Mouse (Mus musculus) spleen, postnatal 4 days (tissue): Measurements from ENCODE around the gene Plekhf1.
A peak's percentile ranks its signal among the peaks of the same experiment; 100 is the strongest.

Experiments used
- DNase-seq, 2 experiments: peaks; one replicate each; pipeline ENCODE4 v3.0.0; 2022; ENCODE audit warnings: low spot score in 2 of 2

The Plekhf1 gene

DNA sequence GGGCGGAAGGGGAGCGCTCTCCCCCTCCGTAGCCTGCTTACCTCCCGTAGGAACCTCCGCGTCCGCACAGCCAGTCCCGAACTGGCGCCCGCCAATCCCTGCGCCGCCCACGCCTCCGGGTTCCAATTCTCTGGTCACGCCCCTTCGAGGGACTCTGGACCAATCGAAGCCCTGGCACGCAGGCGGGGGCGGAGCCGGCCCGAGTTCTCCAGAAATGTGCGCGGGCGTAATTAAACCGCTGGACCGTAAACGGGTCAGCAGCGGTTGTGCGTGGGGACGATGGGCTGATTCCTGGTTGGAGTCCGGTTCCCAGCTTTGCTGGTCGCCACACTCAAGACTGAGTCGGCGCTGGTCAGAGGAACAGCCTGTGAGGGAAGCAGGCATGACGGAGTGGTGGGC lies at the start of gene Plekhf1:
Gene Plekhf1, minus strand, starts transcription at position 117 of the 399 bp plus-strand sequence.
- DNase-seq, result peak; percentile 75 to 85

DNA sequence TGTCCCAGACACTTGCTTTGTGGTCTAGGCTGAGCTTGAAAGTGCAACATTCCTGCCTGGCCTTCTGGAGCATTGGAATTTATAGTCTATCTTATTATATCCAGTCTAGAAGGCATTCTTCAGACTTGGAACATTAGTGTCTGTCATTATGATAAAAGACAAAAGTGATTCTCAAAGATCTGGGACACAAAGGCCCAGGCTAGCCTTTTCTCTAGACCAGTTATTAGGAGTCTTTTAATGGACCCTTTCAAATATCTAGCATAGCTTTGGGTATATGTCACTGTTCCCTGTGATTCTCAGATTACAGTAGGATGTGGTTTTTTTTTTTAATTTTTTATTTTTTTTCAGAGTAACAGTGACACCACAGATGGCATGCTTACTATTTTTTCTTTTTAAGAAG lies 44.7 kb upstream of the Plekhf1 start:
- DNase-seq, result no peak

- DNase-seq, result no peak
Observed at GRCm38 (mm10) chr7:38271859-38272258, 44.0 kb upstream of the Plekhf1 start.

DNA sequence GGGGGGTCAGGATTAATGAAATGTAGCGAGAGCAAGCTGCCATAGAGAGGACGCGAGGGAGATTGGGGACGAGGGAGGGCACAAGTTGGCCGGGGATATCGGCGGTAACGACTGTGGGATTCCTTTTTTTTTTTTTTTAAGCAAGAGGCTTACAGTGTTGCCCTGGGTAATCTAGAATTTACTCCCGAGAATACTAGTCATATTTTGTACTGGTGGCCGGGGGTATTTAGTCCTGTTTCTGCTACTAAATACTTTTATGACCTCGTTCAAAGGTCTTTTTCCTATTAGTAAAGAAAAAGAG lies 43.6 kb upstream of the Plekhf1 start:
- DNase-seq, result no peak

DNA sequence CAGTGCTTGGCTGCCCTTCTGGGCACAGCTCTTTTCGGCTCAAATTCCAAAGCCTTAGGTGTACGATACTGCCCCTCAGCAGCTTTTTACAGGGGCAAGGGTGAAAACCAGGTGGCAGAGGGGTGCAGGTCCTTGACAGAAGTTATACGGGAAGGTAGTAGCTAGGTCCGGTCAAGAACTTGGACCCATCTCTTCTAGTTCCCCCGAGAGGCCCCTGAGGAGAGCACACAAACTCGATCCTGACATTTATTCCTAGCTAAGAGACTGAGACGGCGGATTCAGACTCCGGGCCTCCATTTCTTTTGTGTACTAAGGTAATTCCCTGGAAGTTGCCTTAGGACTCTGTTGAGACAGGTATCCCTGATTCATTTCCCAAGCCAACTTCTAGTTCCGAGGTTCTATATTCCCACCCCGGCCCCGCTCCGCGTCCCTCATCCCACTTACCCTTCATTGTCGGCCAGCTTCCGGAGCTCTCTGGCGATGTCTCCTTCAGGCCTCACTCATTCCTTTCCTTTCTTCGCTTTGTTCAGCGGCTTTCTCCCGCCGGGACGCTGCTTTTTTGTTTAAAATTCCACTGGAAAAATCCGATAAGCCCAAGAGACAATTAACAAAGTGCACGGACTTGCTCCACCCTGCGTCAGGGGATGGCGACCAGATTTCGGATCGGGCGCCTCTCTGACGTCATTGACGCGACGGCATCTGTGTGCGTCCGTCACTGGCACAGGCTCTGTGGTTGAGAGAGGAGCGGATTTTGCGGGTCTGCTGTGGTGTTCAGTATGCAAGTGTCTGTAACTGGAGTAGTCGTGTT lies 43.1 kb upstream of the Plekhf1 start, which contains the start of gene Pop4:
Gene Pop4, minus strand, starts transcription at position 721 of the 808 bp plus-strand sequence.
- peak; percentile 83 to 91 for DNase-seq

- DNase-seq, result no peak
Observed at GRCm38 (mm10) chr7:38267006-38267680, 39.3 kb upstream of the Plekhf1 start.

- no peak for DNase-seq
Observed at GRCm38 (mm10) chr7:38262406-38262805, 34.6 kb upstream of the Plekhf1 start.

GRCm38 (mm10) chr7:38259631-38260030 lies 31.8 kb upstream of the Plekhf1 start:
- DNase-seq, result no peak

DNA sequence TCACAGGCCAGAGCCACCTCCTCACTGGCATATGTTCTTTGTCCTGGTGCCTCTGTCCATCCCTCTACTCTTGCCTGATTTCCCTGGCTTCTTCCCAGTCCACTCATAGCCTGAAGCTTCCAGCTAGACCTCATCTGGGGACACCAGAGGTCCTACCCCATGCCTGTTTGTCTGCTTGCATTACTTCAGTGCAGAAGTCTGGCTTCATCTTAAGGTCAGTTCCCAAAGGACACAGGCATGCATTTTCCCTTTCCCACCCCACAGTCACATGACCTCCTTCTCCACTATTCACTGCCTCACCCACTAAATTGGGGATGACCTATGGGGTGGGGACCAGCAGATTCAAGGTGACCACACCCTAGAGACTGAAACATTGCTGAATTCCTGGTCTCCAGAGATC lies 25.6 kb upstream of the Plekhf1 start:
- no peak for DNase-seq

DNA sequence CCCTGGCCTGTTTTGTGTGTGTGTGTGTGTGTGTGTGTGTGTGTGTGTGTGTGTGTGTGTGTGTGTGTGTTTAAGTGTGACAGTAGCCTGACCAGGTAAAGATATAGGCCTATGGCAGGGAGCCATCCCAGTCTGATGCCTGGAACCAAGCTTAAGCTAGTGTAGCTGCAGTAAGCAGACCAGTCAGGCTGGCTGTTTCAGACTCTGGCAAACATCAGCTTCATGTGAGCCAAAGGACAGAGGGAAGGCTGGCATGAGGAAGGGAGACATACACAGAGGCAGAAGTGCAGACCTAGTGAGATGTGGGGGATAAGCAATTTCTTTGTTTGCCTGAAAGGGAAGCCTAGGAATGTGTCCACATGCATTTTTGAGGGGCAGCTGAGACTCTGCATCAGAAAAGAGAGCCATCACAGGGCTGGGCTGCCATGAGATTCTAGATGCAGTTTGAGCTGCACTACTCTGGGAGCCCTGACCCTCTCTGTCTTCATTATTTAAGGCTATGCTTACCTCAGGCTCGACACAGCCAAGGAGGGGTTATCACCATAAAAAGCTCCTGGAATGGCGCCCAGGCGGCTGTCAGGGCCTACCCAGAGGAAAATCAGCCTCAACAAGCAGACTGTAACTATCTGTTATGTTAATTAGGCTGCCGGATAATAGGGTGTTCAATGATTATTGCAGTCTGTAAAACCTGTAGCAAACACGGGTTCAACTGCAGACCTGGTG lies 23.8 kb upstream of the Plekhf1 start:
- no peak for DNase-seq

DNA sequence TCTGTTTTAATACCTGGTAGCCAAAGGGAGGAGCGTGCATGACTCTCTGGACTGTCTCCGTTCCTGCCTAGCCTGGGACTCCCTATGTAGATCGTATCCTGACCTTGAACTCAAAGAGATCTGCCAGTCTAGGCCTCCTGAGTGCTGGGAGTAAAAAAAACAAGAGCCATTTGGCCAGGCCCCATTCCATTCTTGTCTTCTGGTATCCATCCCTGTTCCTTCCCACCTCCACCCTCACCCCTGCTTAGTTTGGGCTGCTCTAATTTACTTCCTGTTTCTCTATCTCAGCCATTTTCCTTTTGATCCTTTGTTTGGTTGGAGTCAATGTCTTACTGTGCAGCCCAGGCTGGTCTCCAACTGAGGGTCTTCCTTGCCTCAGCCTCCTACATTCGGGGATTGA lies 14.6 kb upstream of the Plekhf1 start:
- DNase-seq, result no peak

DNA sequence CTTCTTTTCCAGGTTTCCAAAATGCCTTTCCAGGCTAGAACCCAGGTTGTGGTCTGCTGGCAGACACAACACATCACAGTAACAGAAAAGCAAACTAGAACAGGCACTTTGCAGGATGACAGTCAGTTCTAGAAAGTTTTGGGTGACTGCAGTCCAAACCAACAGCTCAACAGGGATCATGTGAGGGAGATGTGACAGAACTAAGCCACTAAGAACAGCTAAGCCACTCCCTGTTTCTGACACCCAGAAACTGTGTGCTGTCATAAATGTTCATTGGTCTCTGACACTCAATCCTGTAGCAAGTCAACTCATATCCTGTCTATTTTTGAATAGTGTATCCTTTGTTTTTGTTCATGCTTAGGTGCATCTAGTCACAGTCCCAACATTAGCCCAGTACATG lies 9.3 kb upstream of the Plekhf1 start:
- no peak for DNase-seq

- DNase-seq, result no peak
Observed at GRCm38 (mm10) chr7:38236400-38237105, 8.7 kb upstream of the Plekhf1 start.

DNA sequence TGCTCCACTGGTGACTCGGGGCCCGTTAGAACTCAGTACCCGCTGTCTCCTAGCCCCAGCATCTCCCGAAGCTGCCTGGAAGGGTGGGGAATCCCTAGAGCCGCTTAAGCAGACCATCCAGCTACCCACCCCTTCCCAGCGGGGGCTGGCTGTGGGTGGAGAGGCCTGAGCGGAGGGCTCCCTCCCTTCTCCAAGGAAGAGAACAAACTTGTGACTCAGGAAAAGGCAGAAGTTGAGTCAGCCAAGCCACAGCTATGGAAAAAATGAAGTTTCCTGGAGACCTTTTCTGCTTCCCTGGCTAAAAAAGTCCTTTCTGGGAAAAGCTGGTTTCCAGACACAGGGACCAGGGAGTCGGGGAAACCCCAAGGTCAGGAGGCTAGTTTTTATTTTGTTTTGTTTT lies 2.5 kb upstream of the Plekhf1 start:
- no peak for DNase-seq

DNA sequence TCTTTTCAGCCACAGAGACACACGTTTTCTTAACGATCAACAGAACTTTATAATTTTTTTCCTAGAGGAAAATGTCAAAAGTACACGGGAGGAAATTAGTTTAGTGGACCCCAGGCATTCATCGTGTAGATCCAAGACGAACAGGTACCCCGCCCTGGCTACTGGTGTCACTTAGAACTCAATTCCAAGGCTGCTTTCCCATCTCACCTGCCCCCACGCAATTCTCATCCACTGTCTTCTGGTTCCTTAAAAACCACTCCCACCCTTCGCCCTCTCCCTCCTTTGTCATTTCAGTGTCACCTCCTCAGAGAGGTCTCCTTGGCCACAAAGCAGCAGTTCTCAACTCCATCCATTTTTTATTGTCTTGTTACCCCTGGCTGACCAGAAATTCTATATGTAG lies 513 bp upstream of the Plekhf1 start:
- DNase-seq, result no peak

- DNase-seq, result no peak
Observed at GRCm38 (mm10) chr7:38227181-38227899, 476 bp downstream of the Plekhf1 start.

DNA sequence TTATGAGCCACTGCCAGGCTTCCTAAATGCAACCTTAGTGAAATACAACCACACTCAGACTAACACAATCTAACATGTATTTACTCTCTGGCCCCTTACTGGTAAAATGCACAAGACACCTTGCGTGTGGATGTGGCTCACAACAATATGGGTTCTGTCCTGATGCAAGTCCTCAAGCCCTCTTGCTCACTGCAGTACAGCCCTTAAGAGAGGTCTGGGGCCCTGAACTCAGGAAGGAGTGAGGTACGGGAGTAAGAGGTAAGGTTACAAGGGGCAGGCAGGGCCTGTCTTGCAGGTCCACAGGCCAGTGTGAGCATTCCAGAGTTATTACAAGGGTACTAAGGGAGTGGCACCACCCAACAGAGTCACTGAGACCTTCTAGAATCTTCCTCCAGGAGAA lies 1.6 kb downstream of the Plekhf1 start:
- no peak for DNase-seq

GRCm38 (mm10) chr7:38224577-38225369 lies 3.0 kb downstream of the Plekhf1 start:
- DNase-seq, result no peak

DNA sequence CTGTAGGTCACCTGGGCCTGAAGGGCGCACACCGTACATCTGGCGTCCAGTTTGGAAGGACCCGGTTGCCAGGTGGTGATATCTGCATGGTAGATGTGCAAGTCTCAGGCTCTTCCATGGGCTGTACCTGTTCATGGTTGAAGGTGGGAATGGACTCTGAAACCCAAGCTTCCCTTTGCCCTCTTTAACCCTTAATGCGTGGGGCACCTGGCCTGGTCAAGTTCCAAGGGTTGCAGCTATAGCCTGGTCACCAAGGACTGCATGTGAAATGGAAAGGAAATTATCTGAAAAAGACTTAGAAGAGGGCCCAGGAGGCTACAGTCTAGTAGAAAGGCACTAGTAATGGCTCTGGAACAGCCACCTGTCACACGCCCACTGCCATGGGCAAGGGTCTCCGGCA lies 7.0 kb downstream of the Plekhf1 start:
- no peak for DNase-seq

GRCm38 (mm10) chr7:38219526-38219925 lies 8.3 kb downstream of the Plekhf1 start:
- DNase-seq, result no peak
